Mouse (Mus musculus) intestine, embryonic 16.5 days (tissue): ENCODE results near the gene Elavl4. TPM values are rescaled to one million over a fixed set of nuclear protein-coding genes. Genes with fewer than 3 reads are reported as not detected.

Source experiments
- ATAC-seq: fragments of 200-750 bp; cut with Nextera tagmentation; 2 replicates; pipeline ENCODE4 v1.8.0; 2017; ENCODE audit warnings: moderate TSS enrichment, moderate library complexity
- H3K27ac ChIP-seq: fragments of 300-500 bp; sonication (generic); 2 replicates; pipeline ENCODE4 v1.5.1; 2014; ENCODE audit warnings: mild to moderate bottlenecking, low read length
- H3K27me3 ChIP-seq: fragments of 300-500 bp; sonication (generic); replicated peaks from 2 replicates; pipeline ENCODE4 v1.6.1; 2014; ENCODE audit warnings: low read length, control low read depth, mixed read lengths; ENCODE audit not compliant: control insufficient read depth, insufficient read depth
- H3K36me3 ChIP-seq: fragments of 300-500 bp; sonication (generic); 2 replicates; pipeline ENCODE4 v1.6.1; 2014; ENCODE audit warnings: low read length, control low read depth; ENCODE audit not compliant: control insufficient read depth, insufficient read depth
- H3K4me1 ChIP-seq: fragments of 300-500 bp; sonication (generic); 2 replicates; pipeline ENCODE4 v1.6.1; 2014; ENCODE audit warnings: low read length, control low read depth, mixed read lengths; ENCODE audit not compliant: control insufficient read depth, insufficient read depth
- H3K4me2 ChIP-seq: fragments of 300-500 bp; sonication (generic); 2 replicates; pipeline ENCODE4 v1.6.1; 2014; ENCODE audit warnings: low read depth, low read length, control low read depth
- H3K4me3 ChIP-seq: fragments of 300-500 bp; sonication (generic); 2 replicates; pipeline ENCODE4 v1.5.1; 2014; ENCODE audit warnings: mild to moderate bottlenecking, low read length
- H3K9ac ChIP-seq: fragments of 300-500 bp; sonication (generic); 2 replicates; pipeline ENCODE4 v1.6.1; 2014; ENCODE audit warnings: low read depth, low read length
- H3K9me3 ChIP-seq: fragments of 300-500 bp; sonication (generic); 2 replicates; pipeline ENCODE4 v1.6.1; 2016; ENCODE audit warnings: low read length, control low read depth; ENCODE audit not compliant: control insufficient read depth
- WGBS: fragments of 180-500 bp; shearing (Covaris S2); extraction: QIAGEN DNeasy Blood & Tissue Kit; methylation state at CpG from one replicate; pipeline ENCODE4 v1.1.7; 2014; 5-methylcytosine and 5-hydroxymethylcytosine counted together
- polyA plus RNA-seq: library from polyadenylated mRNA; unstranded; fragments of >200 nt; fragmentation: Nextera tagmentation; extraction: Ambion mirVana; gene quantifications from 2 replicates; pipeline ENCODE4 v1.2.1, GENCODE M21; 2015

The Elavl4 gene
- polyA plus RNA-seq: 38.6 and 46.3 TPM in 2 replicates

GRCm38 (mm10) chr4:110351178-110352000 lies at the start of gene Elavl4:
TSS of gene Elavl4 (minus strand) at chr4:110351909.
- Histone ChIP-seq H3K9ac (peak within 1 kb of the TSS; percentile 73), H3K4me1 (no peaks in the 10 kb centered on the region), H3K4me2 (peak within 1 kb of the TSS; percentile 92), H3K27ac (0 out of 2 replicates have a peak within 1 kb of the TSS, but pooled peaks have one; percentile 8), H3K4me3 (peak within 1 kb of the TSS; percentile 67), H3K27me3 (no peaks in the 10 kb centered on the region), H3K36me3 (no peaks in the 10 kb centered on the region), H3K9me3 (no peaks in the 10 kb centered on the region)
- WGBS: under 1% methylated on average over 75 of the region's 75 CpGs
- ATAC-seq: peak; percentile 96

GRCm38 (mm10) chr4:110397618-110398045 lies 45.9 kb upstream of the Elavl4 start, which contains the start of gene Agbl4:
TSS of gene Agbl4 (plus strand) at chr4:110397661.
- ATAC-seq: peak; percentile 100
- under 1% methylated on average over 27 of the region's 27 CpGs for WGBS

DNA sequence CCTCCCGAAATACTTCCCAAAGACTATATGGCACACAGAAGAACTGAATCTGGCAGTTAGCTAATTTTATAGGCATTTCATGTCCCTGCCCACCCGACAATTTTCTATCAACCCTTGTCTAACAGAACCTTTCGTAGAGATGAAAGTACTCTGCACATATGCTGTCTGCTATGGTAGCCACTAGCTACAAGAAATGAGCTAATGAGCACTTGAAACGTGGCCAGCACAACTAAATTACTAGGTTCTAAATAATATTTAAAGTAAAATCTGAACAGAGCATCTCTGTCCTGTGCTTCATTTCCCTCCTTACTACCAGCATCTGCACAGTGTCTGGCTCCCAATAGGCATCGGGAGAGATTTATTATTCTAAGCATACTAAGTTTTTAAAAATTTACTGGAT lies 44.5 kb upstream of the Elavl4 start:
- no peak overlapping the region for H3K9ac ChIP-seq
- ATAC-seq: no peak
- no peaks in the 10 kb centered on the region for H3K9me3 ChIP-seq
- H3K27ac ChIP-seq: no peak overlapping the region
- no peaks in the 10 kb centered on the region for H3K36me3 ChIP-seq
- no peak overlapping the region for H3K4me2 ChIP-seq
- WGBS: 76% methylated on average over 5 of the region's 5 CpGs
- no peak overlapping the region for H3K4me3 ChIP-seq
- H3K27me3 ChIP-seq: no peaks in the 10 kb centered on the region
- H3K4me1 ChIP-seq: no peaks in the 10 kb centered on the region

More at GRCm38 (mm10) chr4:110397618-110398045, 45.9 kb upstream of the Elavl4 start, which contains the start of gene Agbl4:
- Histone ChIP-seq H3K36me3 (no peaks in the 10 kb centered on the region), H3K4me1 (no peaks in the 10 kb centered on the region), H3K4me3 (peak within 1 kb of the TSS; percentile 63), H3K9ac (peak within 1 kb of the TSS; percentile 61), H3K9me3 (no peaks in the 10 kb centered on the region), H3K4me2 (peak within 1 kb of the TSS; percentile 65), H3K27me3 (no peaks in the 10 kb centered on the region), H3K27ac (no peak within 1 kb of the TSS)

DNA sequence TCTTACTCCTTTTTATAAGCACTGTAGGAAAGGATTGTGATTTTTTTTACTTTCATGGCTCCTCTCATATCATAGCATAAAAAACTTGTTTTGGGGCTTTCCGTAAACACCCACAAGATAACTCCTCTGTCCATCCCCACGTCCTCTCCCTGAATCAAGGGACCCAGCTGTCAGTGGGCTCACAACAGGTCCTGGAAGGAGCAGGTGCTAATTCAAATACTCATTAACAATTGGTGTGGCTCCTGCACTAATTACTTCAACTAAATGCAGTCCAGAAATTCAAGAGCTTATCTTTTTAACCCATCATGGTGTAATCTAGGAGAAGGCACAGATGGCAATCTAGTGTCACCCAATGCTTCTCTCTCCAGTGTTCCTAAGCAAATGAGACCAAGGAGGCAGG lies 8.9 kb upstream of the Elavl4 start:
- H3K4me3 ChIP-seq: no peak overlapping the region
- no peak overlapping the region for H3K9ac ChIP-seq
- no peak overlapping the region for H3K4me2 ChIP-seq
- 75% methylated on average over 2 of the region's 2 CpGs for WGBS
- H3K36me3 ChIP-seq: no peaks in the 10 kb centered on the region
- H3K27ac ChIP-seq: no peak overlapping the region
- H3K27me3 ChIP-seq: no peaks in the 10 kb centered on the region
- no peak for ATAC-seq
- H3K4me1 ChIP-seq: no peaks in the 10 kb centered on the region
- H3K9me3 ChIP-seq: no peaks in the 10 kb centered on the region

GRCm38 (mm10) chr4:110352001-110352369 lies 276 bp upstream of the Elavl4 start:
- no peak for ATAC-seq
- Histone ChIP-seq H3K4me2 (peak overlapping the region; percentile 92), H3K9me3 (no peaks in the 10 kb centered on the region), H3K27ac (no peak overlapping the region), H3K4me1 (no peaks in the 10 kb centered on the region), H3K27me3 (no peaks in the 10 kb centered on the region), H3K36me3 (no peaks in the 10 kb centered on the region), H3K9ac (peak overlapping the region; percentile 73), H3K4me3 (peak overlapping the region; percentile 67)
- WGBS: 6% methylated on average over 5 of the region's 5 CpGs

GRCm38 (mm10) chr4:110350856-110351177 lies 892 bp downstream of the Elavl4 start:
- H3K4me3 ChIP-seq: peak overlapping the region; percentile 67
- H3K4me2 ChIP-seq: peak overlapping the region; percentile 92
- H3K36me3 ChIP-seq: no peaks in the 10 kb centered on the region
- no peak overlapping the region for H3K27ac ChIP-seq
- WGBS: 8% methylated on average over 6 of the region's 6 CpGs
- ATAC-seq: peak; percentile 10; the same call in 1 of the 2 replicates
- H3K27me3 ChIP-seq: no peaks in the 10 kb centered on the region
- no peaks in the 10 kb centered on the region for H3K4me1 ChIP-seq
- H3K9me3 ChIP-seq: no peaks in the 10 kb centered on the region
- peak overlapping the region; percentile 73; the same call in 1 of the 2 replicates for H3K9ac ChIP-seq

DNA sequence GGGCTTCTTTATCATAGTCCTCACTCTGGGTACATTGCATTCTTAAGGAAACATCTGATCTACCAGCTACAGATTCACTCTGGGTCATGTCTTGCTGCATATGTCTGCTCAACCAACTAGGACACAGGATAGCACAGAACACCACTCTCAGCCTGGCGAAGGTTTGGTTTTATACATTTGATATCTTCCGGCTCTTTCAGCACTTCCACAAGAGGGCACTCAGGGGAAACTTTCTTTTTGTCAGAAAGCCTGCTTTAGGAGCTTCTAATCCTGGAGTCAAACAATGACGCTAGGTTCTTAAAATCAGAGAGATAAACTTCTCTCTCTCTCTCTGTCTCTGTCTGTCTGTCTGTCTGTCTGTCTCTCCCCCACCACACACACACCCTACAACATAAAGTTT lies 27.8 kb downstream of the Elavl4 start:
- Histone ChIP-seq H3K36me3 (no peaks in the 10 kb centered on the region), H3K4me3 (no peak overlapping the region), H3K4me2 (no peak overlapping the region), H3K27ac (no peak overlapping the region), H3K9ac (no peak overlapping the region), H3K9me3 (no peaks in the 10 kb centered on the region), H3K4me1 (no peaks in the 10 kb centered on the region), H3K27me3 (no peaks in the 10 kb centered on the region)
- WGBS: 42% methylated on average over 3 of the region's 3 CpGs
- no peak for ATAC-seq

DNA sequence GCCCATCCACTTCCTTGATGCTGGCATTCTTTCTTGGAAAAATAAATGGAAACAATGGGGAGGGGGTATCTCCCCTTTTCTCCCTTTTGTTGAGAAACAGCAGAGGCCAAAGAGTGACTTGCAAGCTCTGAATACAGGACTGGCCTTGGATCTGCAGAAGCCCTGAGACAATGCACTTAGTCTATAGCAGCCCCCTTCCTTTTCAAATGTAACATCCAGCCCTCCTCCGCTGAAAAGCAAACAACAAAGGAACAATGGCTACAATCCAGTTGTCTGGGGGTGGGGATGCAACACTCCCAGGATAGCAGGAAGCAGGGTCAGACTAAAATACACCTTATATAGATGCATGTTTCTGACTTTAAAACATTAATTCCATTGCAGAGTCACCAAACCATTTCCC lies 39.6 kb downstream of the Elavl4 start:
- H3K36me3 ChIP-seq: no peaks in the 10 kb centered on the region
- H3K4me2 ChIP-seq: no peak overlapping the region
- no peaks in the 10 kb centered on the region for H3K27me3 ChIP-seq
- no peak for ATAC-seq
- H3K4me3 ChIP-seq: no peak overlapping the region
- 39% methylated on average over 1 of the region's 1 CpGs for WGBS
- H3K9me3 ChIP-seq: no peaks in the 10 kb centered on the region
- no peak overlapping the region for H3K9ac ChIP-seq
- H3K4me1 ChIP-seq: no peaks in the 10 kb centered on the region
- H3K27ac ChIP-seq: no peak overlapping the region

- Histone ChIP-seq H3K36me3 (no peaks in the 10 kb centered on the region), H3K9me3 (no peaks in the 10 kb centered on the region), H3K9ac (no peak overlapping the region), H3K27me3 (no peaks in the 10 kb centered on the region), H3K4me3 (no peak overlapping the region), H3K27ac (no peak overlapping the region), H3K4me1 (no peaks in the 10 kb centered on the region), H3K4me2 (no peak overlapping the region)
- 57% methylated on average over 5 of the region's 5 CpGs for WGBS
- no peak for ATAC-seq
These were observed 44.7 kb downstream of the Elavl4 start for GRCm38 (mm10) chr4:110306972-110307371.
